Mouse (Mus musculus) C2C12 (cell line): Measurements from ENCODE around the gene Tbcd. TPM values are rescaled to one million over a fixed set of nuclear protein-coding genes. Genes with fewer than 3 reads are reported as not detected.
A peak's percentile ranks its signal among the peaks of the same experiment; 100 is the strongest.

Source experiments
- H3K27me3 ChIP-seq: one replicate; pipeline ENCODE4 v1.6.1; 2011; ENCODE audit not compliant: control insufficient read depth, insufficient read depth, insufficient read length
- H3K36me3 ChIP-seq: one replicate; pipeline ENCODE4 v1.6.1; 2011; ENCODE audit not compliant: control insufficient read depth, insufficient read depth
- H3K4me3 ChIP-seq: one replicate; pipeline ENCODE4 v1.5.1; 2011; ENCODE audit warnings: mild to moderate bottlenecking, control low read depth; ENCODE audit not compliant: poor library complexity, insufficient read depth, severe bottlenecking
- H3K79me2 ChIP-seq: one replicate; pipeline ENCODE4 v1.6.1; 2011; ENCODE audit not compliant: control insufficient read depth, insufficient read depth
- H3K79me3 ChIP-seq: one replicate; pipeline ENCODE4 v1.6.1; 2011; ENCODE audit warnings: low read depth, control low read depth
- H3ac ChIP-seq: one replicate; pipeline ENCODE3; 2011; ENCODE audit warnings: low read depth; ENCODE audit not compliant: control insufficient read depth, insufficient read length
- CEBPB ChIP-seq: IDR thresholded peaks from one replicate; pipeline ENCODE4 v1.6.1; 2011; ENCODE audit warnings: low read depth, mild to moderate bottlenecking, control low read depth, moderate library complexity
- CTCF ChIP-seq: IDR thresholded peaks from one replicate; pipeline ENCODE4 v1.5.1; 2011; ENCODE audit not compliant: control insufficient read depth, insufficient read depth, insufficient read length
- FOSL1 ChIP-seq: IDR thresholded peaks from one replicate; pipeline ENCODE4 v1.8.0; 2011; ENCODE audit warnings: mild to moderate bottlenecking, low read length; ENCODE audit not compliant: poor library complexity, insufficient read depth, severe bottlenecking
- MAX ChIP-seq: IDR thresholded peaks from one replicate; pipeline ENCODE4 v1.6.1; 2011; ENCODE audit warnings: mild to moderate bottlenecking, control low read depth
- MYOD1 ChIP-seq: IDR thresholded peaks from one replicate; pipeline ENCODE4 v1.6.1; 2011; ENCODE audit warnings: low read depth; ENCODE audit not compliant: control insufficient read depth, insufficient read length
- MYOG ChIP-seq: IDR thresholded peaks from one replicate; pipeline ENCODE4 v1.6.1; 2011; ENCODE audit not compliant: control insufficient read depth, insufficient read length; ENCODE audit errors: extremely low read depth
- USF1 ChIP-seq: IDR thresholded peaks from one replicate; pipeline ENCODE4 v1.6.1; 2011; ENCODE audit warnings: low read depth, mild to moderate bottlenecking, control low read depth, moderate library complexity
- polyA plus RNA-seq: library from polyadenylated mRNA; unstranded; fragments of >200 nt; fragmentation: generic; extraction: Trizol; gene quantifications from one replicate; pipeline ENCODE4 v1.2.1, GENCODE M21; 2012; ENCODE audit warnings: missing spikeins

The Tbcd gene
- polyA plus RNA-seq, 1 experiment, result 69.2 TPM

DNA sequence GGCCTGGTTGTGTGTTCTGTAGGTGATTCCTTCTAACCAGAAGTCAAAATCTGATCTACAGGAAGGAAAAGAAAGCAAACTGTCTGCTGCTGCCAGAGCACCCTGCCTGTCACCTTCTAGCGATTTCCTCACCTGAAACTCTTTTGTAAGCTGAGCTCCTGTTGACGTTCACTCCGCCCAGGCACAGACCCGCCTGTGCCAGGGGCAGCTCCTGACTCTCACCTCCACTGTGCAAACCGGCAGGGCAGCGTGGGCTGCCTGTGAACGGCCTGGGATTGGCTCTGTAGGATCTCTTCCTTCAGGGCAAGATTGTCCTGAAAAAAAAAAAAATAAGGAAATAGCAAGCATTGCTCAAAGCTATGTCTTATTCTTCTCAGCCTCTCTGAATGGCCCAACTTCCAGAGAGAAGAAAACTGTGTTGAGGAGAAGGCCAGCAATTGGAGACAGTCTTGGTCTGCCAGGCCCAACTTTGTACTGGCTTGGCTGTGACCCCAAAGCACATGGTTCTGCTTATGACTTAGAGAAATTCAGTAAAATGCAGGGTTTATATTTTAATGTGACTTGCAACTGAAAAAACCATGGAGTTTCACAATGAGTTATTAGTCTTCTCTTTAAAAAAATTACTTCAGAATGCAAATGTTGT lies 93.1 kb downstream of the Tbcd start:
- TF ChIP-seq MAX, result no peak
- TF ChIP-seq MYOD1, result no peak
- no peak for TF ChIP-seq USF1
- no peak for TF ChIP-seq FOSL1
- TF ChIP-seq CEBPB, result no peak
- TF ChIP-seq MYOG, result no peak
- TF ChIP-seq CTCF, result no peak
- Histone ChIP-seq H3ac (peak overlapping the region; percentile 18), H3K4me3 (no peak overlapping the region), H3K27me3 (no peaks in the 10 kb centered on the region), H3K36me3 (peaks cover 11% of the 10 kb centered on the region), H3K79me3 (peaks cover 2% of the 10 kb centered on the region), H3K79me2 (no peaks in the 10 kb centered on the region)

DNA sequence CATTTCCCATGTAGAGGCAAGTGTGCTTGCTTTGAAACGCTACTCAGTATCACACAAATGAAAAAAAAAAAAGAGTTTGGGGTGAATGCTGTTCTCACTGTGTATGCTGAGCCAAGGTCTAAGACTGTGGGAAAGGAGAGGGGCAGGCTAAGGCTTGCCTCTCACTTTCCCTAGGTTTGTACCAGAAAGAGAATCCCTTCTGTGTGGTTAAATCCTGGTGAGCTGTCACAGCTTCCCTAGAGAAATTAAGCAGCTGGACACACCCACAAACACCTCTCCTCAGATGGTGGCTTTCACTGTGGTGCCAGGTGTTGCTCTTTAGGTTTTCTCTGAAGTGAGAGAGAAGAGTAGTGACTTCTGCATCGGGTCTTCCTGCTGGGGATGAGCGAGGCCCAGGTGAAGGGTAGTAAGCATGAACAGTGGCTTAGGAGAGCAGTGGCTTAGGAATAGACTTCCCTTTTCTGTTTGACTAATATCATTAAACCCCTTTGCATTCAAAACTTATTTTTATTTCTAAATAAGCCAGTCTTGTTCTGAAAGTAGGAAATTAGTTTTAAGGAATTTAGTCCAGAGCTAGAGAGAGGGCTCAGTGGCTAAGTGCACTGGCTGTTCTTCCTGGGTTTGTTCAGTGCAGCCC lies 93.8 kb downstream of the Tbcd start:
- Histone ChIP-seq H3K79me3 (peaks cover 2% of the 10 kb centered on the region), H3K27me3 (no peaks in the 10 kb centered on the region), H3K4me3 (no peak overlapping the region), H3K36me3 (peaks cover 16% of the 10 kb centered on the region), H3ac (no peak overlapping the region), H3K79me2 (no peaks in the 10 kb centered on the region)
- TF ChIP-seq MYOD1, result no peak
- no peak for TF ChIP-seq MAX
- TF ChIP-seq MYOG, result no peak
- no peak for TF ChIP-seq CEBPB
- no peak for TF ChIP-seq FOSL1
- no peak for TF ChIP-seq CTCF
- no peak for TF ChIP-seq USF1

DNA sequence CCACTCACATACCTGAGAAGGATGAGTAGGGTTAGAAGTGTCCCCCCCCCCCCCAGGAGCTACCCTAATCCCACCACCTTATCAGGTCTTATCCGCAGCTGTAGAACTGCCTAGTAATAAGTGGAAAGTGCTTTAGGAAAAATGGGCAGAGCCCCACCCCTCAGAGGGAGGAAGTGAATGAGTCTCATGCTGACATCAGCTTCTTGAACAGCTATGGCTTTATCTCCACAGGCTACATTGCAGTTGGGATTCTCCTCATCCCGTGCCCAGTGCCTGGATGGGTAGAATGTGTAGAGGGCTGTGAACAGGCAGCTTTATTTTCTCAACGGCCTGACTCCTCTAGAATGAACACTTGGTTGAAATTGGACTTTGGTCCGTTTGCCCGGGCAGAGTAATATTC lies 95.5 kb downstream of the Tbcd start:
- Histone ChIP-seq H3K36me3 (peaks cover 21% of the 10 kb centered on the region), H3K79me3 (peaks cover 2% of the 10 kb centered on the region), H3ac (no peak overlapping the region), H3K27me3 (no peaks in the 10 kb centered on the region), H3K79me2 (no peaks in the 10 kb centered on the region), H3K4me3 (no peak overlapping the region)
- TF ChIP-seq FOSL1 (no peak), MYOD1 (no peak), CEBPB (no peak), CTCF (no peak), MAX (no peak), MYOG (no peak), USF1 (no peak)

DNA sequence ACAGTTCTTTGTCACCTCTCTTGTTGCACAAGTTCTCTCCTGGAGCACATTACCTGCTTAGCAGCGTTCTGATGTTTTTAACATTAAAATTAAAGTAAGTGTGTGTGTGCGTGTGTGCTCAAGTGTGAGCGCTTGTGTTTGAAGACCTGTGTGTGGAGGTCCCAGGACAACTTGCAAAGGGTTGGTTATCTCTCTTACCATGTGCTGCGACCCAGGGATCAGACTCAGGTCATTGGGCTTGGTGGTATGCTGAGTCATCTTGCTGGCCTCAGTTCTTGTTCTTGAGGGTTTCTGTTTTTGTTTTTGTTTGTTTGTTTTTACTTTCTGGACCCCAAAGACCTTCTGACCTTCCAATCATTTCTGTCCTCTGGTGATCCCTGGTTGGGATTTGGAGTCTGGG lies 96.2 kb downstream of the Tbcd start:
- no peaks in the 10 kb centered on the region for H3K79me2 ChIP-seq
- no peaks in the 10 kb centered on the region for H3K27me3 ChIP-seq
- no peak overlapping the region for H3ac ChIP-seq
- H3K4me3 ChIP-seq, result no peak overlapping the region
- H3K36me3 ChIP-seq, result peaks cover 15% of the 10 kb centered on the region
- no peak for TF ChIP-seq CTCF
- TF ChIP-seq MYOG, result no peak
- no peak for TF ChIP-seq FOSL1
- TF ChIP-seq MAX, result no peak
- no peak for TF ChIP-seq CEBPB
- no peak for TF ChIP-seq USF1
- no peak for TF ChIP-seq MYOD1
- peaks cover 2% of the 10 kb centered on the region for H3K79me3 ChIP-seq

DNA sequence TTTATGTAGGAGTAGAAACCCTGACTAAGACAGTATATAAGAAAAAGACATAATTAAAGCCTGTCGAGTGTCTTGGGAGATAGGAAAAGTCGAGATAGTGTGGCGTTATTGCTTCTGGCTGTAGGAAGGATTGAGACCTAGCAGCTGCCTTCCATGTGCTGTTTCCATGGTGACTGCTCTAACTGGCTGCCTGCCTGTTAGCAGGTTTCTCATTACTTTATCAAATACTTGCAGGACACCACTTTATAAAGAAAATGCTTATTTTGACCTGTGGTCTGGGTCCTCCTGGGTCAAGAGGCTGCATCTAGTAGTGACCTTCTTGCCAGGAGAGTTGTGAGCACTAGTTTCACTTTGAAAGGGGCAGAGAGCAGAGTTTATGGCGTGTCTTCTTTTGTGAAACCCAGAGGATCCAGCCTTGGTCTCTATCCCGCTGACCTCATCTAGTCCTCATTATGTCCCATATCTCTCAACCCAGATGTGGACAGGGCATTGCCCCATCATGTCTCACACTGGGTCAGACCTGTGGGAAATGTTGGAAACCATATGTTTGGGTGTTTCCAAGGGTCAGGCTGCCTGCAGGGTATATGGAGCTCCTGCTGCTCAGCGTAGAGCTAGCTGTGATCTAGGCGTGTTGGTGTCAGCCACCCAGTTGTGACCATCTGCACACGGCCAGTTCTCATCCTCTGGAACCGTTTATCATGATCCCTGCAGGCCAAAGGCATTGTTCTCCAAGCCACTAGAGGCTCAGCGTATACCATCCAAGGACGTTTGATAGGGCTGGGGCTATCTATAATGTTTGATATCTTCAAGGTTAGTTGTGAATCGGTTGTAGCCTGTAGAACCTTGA lies 97.5 kb downstream of the Tbcd start:
- H3K27me3 ChIP-seq, result no peaks in the 10 kb centered on the region

More for the DNA sequence above, 97.5 kb downstream of the Tbcd start:
- Histone ChIP-seq H3K79me3 (peaks cover 2% of the 10 kb centered on the region), H3K4me3 (no peak overlapping the region), H3K36me3 (peaks cover 11% of the 10 kb centered on the region), H3K79me2 (peaks cover 7% of the 10 kb centered on the region), H3ac (no peak overlapping the region)
- TF ChIP-seq USF1 (no peak), MAX (no peak), MYOG (no peak), CTCF (no peak), FOSL1 (no peak), CEBPB (no peak)
